Mouse (Mus musculus) heart, embryonic 15.5 days (tissue): ENCODE data around the gene Grasp. TPM values are rescaled to one million over a fixed set of nuclear protein-coding genes. Genes with fewer than 3 reads are reported as not detected.

ENCODE experiments used
- ATAC-seq: fragments of 200-750 bp; cut with Nextera tagmentation; replicated peaks from 2 replicates; pipeline ENCODE4 v1.8.0; 2017; ENCODE audit warnings: low read depth, moderate TSS enrichment; ENCODE audit not compliant: insufficient number of reproducible peaks, insufficient read depth, low FRiP score
- H3K27ac ChIP-seq: fragments of 300-500 bp; sonication (generic); 2 replicates; pipeline ENCODE4 v1.5.1; 2015; ENCODE audit warnings: mild to moderate bottlenecking, inconsistent platforms
- H3K27me3 ChIP-seq: fragments of 300-500 bp; sonication (generic); 2 replicates; pipeline ENCODE4 v1.6.1; 2015; ENCODE audit warnings: inconsistent platforms
- H3K36me3 ChIP-seq: fragments of 300-500 bp; sonication (generic); 2 replicates; pipeline ENCODE4 v1.6.1; 2015; ENCODE audit warnings: mild to moderate bottlenecking, inconsistent platforms
- H3K4me1 ChIP-seq: fragments of 300-500 bp; sonication (generic); replicated peaks from 2 replicates; pipeline ENCODE4 v1.6.1; 2015; ENCODE audit warnings: inconsistent platforms
- H3K4me2 ChIP-seq: fragments of 300-500 bp; sonication (generic); 2 replicates; pipeline ENCODE4 v1.6.1; 2015; ENCODE audit warnings: inconsistent platforms, mild to moderate bottlenecking, moderate library complexity
- H3K4me3 ChIP-seq: fragments of 300-500 bp; sonication (generic); 2 replicates; pipeline ENCODE4 v1.5.1; 2015; ENCODE audit warnings: mild to moderate bottlenecking, inconsistent platforms
- H3K9ac ChIP-seq: fragments of 300-500 bp; sonication (generic); 2 replicates; pipeline ENCODE4 v1.6.1; 2015; ENCODE audit warnings: mild to moderate bottlenecking, inconsistent platforms
- H3K9me3 ChIP-seq: fragments of 300-500 bp; sonication (generic); replicated peaks from 2 replicates; pipeline ENCODE4 v1.6.1; 2016; ENCODE audit warnings: inconsistent platforms
- WGBS: fragments of 180-500 bp; shearing (Covaris S2); methylation state at CpG from one replicate; pipeline ENCODE4 v1.1.7; 2015; ENCODE audit warnings: mixed read lengths; 5-methylcytosine and 5-hydroxymethylcytosine counted together
- polyA plus RNA-seq: library from polyadenylated mRNA; unstranded; fragments of >200 nt; fragmentation: Nextera tagmentation; extraction: Ambion mirVana; gene quantifications from 2 replicates; pipeline ENCODE4 v1.2.1, GENCODE M21; 2015

The Grasp gene
- polyA plus RNA-seq, 1 experiment from 2014 or later: 3.3 TPM

DNA sequence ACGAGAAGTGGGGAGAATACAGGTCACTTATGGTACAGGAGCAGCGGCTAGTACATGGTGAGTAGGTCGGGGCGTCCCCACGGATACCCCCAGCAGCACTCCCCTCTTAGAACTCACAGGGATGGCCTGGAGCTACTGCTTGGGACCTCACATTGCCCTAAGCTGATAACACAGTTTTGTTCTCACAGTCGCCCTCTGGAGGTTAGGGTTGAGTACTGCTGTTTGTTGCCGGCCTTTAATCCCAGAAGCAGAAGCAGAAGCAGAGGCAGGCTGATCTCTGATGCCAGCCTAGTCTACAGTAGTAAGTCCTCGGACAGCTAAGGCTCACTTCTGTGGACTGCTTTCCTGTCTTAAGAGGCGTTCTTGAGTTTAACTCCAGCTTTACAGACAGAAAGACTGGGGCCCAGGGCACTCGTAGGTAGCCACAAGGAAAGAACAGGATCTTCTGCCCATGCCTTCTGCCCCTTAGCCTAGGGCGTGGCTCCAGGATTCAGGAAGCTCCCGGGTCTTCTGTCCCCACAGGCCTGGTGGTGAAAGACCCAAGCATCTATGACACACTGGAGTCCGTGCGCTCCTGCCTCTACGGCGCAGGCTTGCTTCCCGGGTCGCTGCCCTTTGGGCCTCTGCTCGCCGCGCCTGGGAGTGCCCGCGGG is 7.1 kb downstream of the Grasp start:
- WGBS: 78% methylated on average over 23 of the region's 23 CpGs

GRCm38 (mm10) chr15:101231648-101232180 is 7.7 kb downstream of the Grasp start:
- peaks cover 21% of the 10 kb centered on the region; the same call in 1 of the 2 replicates for H3K36me3 ChIP-seq
- peak overlapping the region; percentile 57 for H3K4me2 ChIP-seq
- H3K4me3 ChIP-seq: peak overlapping the region; percentile 30
- H3K4me1 ChIP-seq: peaks cover 36% of the 10 kb centered on the region
- no peak for ATAC-seq
- no peaks in the 10 kb centered on the region for H3K9me3 ChIP-seq
- no peak overlapping the region for H3K27ac ChIP-seq
- 52% methylated on average over 56 of the region's 56 CpGs for WGBS
- H3K27me3 ChIP-seq: 0 out of 2 replicates have a peak, but pooled peaks cover 2% of the 10 kb centered on the region
- H3K9ac ChIP-seq: 0 out of 2 replicates have a peak overlapping the region, but pooled peaks have one; percentile 12

More for the DNA sequence above, 7.1 kb downstream of the Grasp start:
- peaks cover 34% of the 10 kb centered on the region for H3K4me1 ChIP-seq
- H3K4me3 ChIP-seq: peak overlapping the region; percentile 30
- no peaks in the 10 kb centered on the region for H3K9me3 ChIP-seq
- H3K27me3 ChIP-seq: 0 out of 2 replicates have a peak, but pooled peaks cover 2% of the 10 kb centered on the region
- peaks cover 21% of the 10 kb centered on the region; the same call in 1 of the 2 replicates for H3K36me3 ChIP-seq
- no peak overlapping the region for H3K27ac ChIP-seq
- peak overlapping the region; percentile 57 for H3K4me2 ChIP-seq
- no peak for ATAC-seq
- H3K9ac ChIP-seq: 0 out of 2 replicates have a peak overlapping the region, but pooled peaks have one; percentile 12

- 63% methylated on average over 4 of the region's 4 CpGs for WGBS
- peak overlapping the region; percentile 33; the same call in 1 of the 2 replicates for H3K27ac ChIP-seq
These were observed 8.6 kb downstream of the Grasp start for GRCm38 (mm10) chr15:101232607-101233006.

GRCm38 (mm10) chr15:101233183-101233582 is 9.2 kb downstream of the Grasp start:
- no peaks in the 10 kb centered on the region for H3K9me3 ChIP-seq
- 0 out of 2 replicates have a peak, but pooled peaks cover 2% of the 10 kb centered on the region for H3K27me3 ChIP-seq
- peaks cover 21% of the 10 kb centered on the region; the same call in 1 of the 2 replicates for H3K36me3 ChIP-seq
- ATAC-seq: no peak
- WGBS: 78% methylated on average over 3 of the region's 3 CpGs
- peaks cover 34% of the 10 kb centered on the region for H3K4me1 ChIP-seq
- H3K27ac ChIP-seq: peak overlapping the region; percentile 33; the same call in 1 of the 2 replicates
- no peak overlapping the region for H3K4me3 ChIP-seq
- no peak overlapping the region for H3K4me2 ChIP-seq
- H3K9ac ChIP-seq: no peak overlapping the region

More at GRCm38 (mm10) chr15:101232607-101233006, 8.6 kb downstream of the Grasp start:
- no peak for ATAC-seq
- Histone ChIP-seq H3K36me3 (peaks cover 21% of the 10 kb centered on the region; the same call in 1 of the 2 replicates), H3K4me2 (no peak overlapping the region), H3K9ac (no peak overlapping the region), H3K4me1 (peaks cover 37% of the 10 kb centered on the region), H3K4me3 (no peak overlapping the region), H3K9me3 (no peaks in the 10 kb centered on the region), H3K27me3 (0 out of 2 replicates have a peak, but pooled peaks cover 2% of the 10 kb centered on the region)

GRCm38 (mm10) chr15:101233641-101234275 is 9.8 kb downstream of the Grasp start:
- 31% methylated on average over 11 of the region's 11 CpGs for WGBS
- Histone ChIP-seq H3K27ac (peak overlapping the region; percentile 33; the same call in 1 of the 2 replicates), H3K36me3 (peaks cover 21% of the 10 kb centered on the region; the same call in 1 of the 2 replicates), H3K4me1 (peaks cover 35% of the 10 kb centered on the region), H3K27me3 (0 out of 2 replicates have a peak, but pooled peaks cover 2% of the 10 kb centered on the region), H3K9ac (no peak overlapping the region), H3K9me3 (no peaks in the 10 kb centered on the region), H3K4me3 (no peak overlapping the region), H3K4me2 (no peak overlapping the region)
- ATAC-seq: no peak

DNA sequence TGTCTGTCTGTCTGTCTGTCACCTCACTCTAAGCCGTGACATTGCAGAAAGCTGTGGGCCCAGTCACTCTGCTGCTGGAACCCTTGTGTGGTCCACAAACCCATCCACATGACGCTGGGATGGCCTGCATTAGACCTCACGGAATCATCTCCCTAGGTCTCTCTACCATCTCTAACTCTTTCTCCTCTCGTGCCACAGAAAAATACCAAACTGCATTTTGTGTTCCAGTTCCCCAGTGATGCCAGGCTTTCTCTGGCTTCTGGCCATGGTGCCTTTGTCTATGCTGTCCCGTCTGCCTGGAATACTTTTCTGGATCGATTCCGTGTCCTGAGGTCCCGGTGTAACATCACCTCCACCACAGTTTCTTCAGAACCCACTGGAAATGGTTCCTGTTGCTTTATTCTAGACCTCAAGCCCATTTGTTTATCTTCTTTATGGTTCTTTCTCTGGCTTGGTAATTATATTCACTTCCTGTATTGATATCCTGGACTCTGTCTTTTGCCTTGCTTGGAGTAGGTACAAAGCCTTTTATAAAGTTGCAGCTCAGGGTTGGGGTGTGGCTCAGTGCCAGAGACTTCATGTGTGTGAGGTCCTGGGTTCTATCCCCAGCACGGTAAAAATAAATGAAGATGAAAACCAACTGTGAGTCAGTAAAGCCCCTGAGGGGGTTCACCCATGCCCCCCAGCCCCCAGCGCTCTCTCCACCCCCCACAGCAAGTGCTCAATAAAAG is 10.8 kb downstream of the Grasp start:
- Histone ChIP-seq H3K9me3 (no peaks in the 10 kb centered on the region), H3K4me1 (peaks cover 37% of the 10 kb centered on the region), H3K27me3 (no peaks in the 10 kb centered on the region), H3K4me3 (no peak overlapping the region), H3K36me3 (peaks cover 16% of the 10 kb centered on the region; the same call in 1 of the 2 replicates), H3K4me2 (no peak overlapping the region), H3K9ac (no peak overlapping the region), H3K27ac (no peak overlapping the region)
- 60% methylated on average over 10 of the region's 10 CpGs for WGBS
- no peak for ATAC-seq

- 35% methylated on average over 5 of the region's 5 CpGs for WGBS
- H3K4me2 ChIP-seq: no peak overlapping the region
- H3K9me3 ChIP-seq: no peaks in the 10 kb centered on the region
- no peak for ATAC-seq
- peaks cover 37% of the 10 kb centered on the region for H3K4me1 ChIP-seq
- H3K9ac ChIP-seq: no peak overlapping the region
- peaks cover 11% of the 10 kb centered on the region; the same call in 1 of the 2 replicates for H3K36me3 ChIP-seq
- peak overlapping the region; percentile 57; the same call in 1 of the 2 replicates for H3K27ac ChIP-seq
- H3K27me3 ChIP-seq: no peaks in the 10 kb centered on the region
- H3K4me3 ChIP-seq: no peak overlapping the region
These were observed 11.3 kb downstream of the Grasp start for GRCm38 (mm10) chr15:101235342-101235698.

GRCm38 (mm10) chr15:101235728-101236327 is 11.8 kb downstream of the Grasp start:
- Histone ChIP-seq H3K9ac (peak overlapping the region; percentile 20; the same call in 1 of the 2 replicates), H3K4me1 (peaks cover 38% of the 10 kb centered on the region), H3K27ac (peak overlapping the region; percentile 57; the same call in 1 of the 2 replicates), H3K4me3 (no peak overlapping the region), H3K4me2 (peak overlapping the region; percentile 22), H3K36me3 (peaks cover 9% of the 10 kb centered on the region; the same call in 1 of the 2 replicates), H3K27me3 (no peaks in the 10 kb centered on the region), H3K9me3 (no peaks in the 10 kb centered on the region)
- 26% methylated on average over 12 of the region's 12 CpGs for WGBS
- no peak for ATAC-seq

DNA sequence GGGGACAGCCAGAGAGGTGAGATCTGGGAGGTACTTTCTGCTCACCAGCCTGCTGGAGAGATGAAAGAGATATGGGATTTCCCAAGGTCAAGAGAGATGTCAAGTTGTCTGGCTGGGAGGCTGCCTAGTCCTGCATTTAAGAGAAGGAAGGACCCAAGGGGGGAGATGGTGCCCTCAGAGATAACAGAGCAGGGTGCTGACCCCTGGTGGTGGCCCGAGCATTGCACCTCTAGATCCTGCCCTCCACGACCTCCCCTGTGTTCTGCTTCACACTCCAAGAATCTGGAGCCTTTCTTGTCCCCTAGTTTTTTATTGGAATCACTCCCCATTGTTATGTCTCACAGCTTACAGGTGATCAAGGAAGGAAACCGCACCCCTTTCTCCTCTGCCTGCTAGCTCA is 12.9 kb downstream of the Grasp start:
- no peak overlapping the region; the same call in 1 of the 2 replicates for H3K9ac ChIP-seq
- 5% methylated on average over 3 of the region's 3 CpGs for WGBS
- H3K4me3 ChIP-seq: no peak overlapping the region
- H3K36me3 ChIP-seq: no peaks in the 10 kb centered on the region
- no peaks in the 10 kb centered on the region for H3K27me3 ChIP-seq
- no peak for ATAC-seq
- peaks cover 43% of the 10 kb centered on the region for H3K4me1 ChIP-seq
- no peaks in the 10 kb centered on the region for H3K9me3 ChIP-seq
- no peak overlapping the region for H3K4me2 ChIP-seq
- no peak overlapping the region for H3K27ac ChIP-seq

GRCm38 (mm10) chr15:101238885-101239511 is 15.0 kb downstream of the Grasp start:
- H3K36me3 ChIP-seq: no peaks in the 10 kb centered on the region
- no peaks in the 10 kb centered on the region for H3K27me3 ChIP-seq
- no peak for ATAC-seq
- H3K4me3 ChIP-seq: peak overlapping the region; percentile 44
- H3K4me2 ChIP-seq: peak overlapping the region; percentile 85
- peak overlapping the region; percentile 48 for H3K9ac ChIP-seq
- 3% methylated on average over 28 of the region's 28 CpGs for WGBS
- peak overlapping the region; percentile 50 for H3K27ac ChIP-seq
- H3K9me3 ChIP-seq: no peaks in the 10 kb centered on the region
- H3K4me1 ChIP-seq: peaks cover 54% of the 10 kb centered on the region
